Mouse (Mus musculus): ENCODE results near the gene Spry1.

DNA sequence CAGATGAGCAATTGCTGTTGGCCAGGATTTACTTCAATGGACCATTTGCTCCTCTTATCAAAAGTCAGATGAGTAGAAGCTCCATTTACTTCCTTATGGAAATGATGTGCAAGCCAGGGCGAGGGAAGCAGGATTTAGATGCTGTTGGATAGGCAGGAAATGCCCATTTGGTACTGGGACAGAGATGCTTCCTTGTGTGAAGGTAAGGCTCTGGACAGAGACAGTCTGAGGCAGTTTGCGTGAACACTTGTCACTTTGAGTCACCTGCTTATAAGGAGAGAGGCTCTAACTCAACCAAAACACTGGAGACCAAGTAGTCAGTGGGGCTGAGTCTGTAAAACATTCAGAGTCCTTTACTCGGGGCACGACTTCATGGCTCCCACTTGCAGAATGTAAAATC is 2.8 kb upstream of the Spry1 start:
- no peak for TF ChIP-seq CTCF (IDR thresholded peaks at IDR 0.05; ENCODE audit: extremely low read depth, insufficient read depth, low read length)
- no peak for TF ChIP-seq POLR2A (IDR thresholded peaks at IDR 0.05; ENCODE audit: extremely low read depth, insufficient read depth, low read length)

Data from cortical plate, adult 2 months (tissue).